Mouse (Mus musculus) MEL (cell line): ENCODE measurements around the gene Robo1.

Experiments used
- CHD2 ChIP-seq: IDR thresholded peaks from 2 replicates; pipeline ENCODE4 v1.6.1; 2011; ENCODE audit warnings: low read length, improper control_type of control experiment
- CTCF ChIP-seq, 3 experiments: IDR thresholded peaks in 2 of 3; conservative IDR thresholded peaks in 1 of 3; 2 replicates each; pipeline ENCODE4 v1.5.1; 2011 to 2012; ENCODE audit warnings: low read length in 3 of 3, low read depth in 2 of 3, mild to moderate bottlenecking in 2 of 3, improper control_type of control experiment in 1 of 3, inconsistent platforms in 1 of 3, mixed read lengths in 1 of 3, moderate library complexity in 1 of 3; ENCODE audit not compliant: control insufficient read depth in 1 of 3, insufficient read depth in 1 of 3, poor library complexity in 1 of 3, severe bottlenecking in 1 of 3
- POLR2A ChIP-seq, 2 experiments: IDR thresholded peaks; 2 replicates each; pipeline ENCODE4 v1.6.1; 2011 to 2012; ENCODE audit warnings: low read length in 2 of 2, mild to moderate bottlenecking in 2 of 2, control low read depth in 1 of 2, improper control_type of control experiment in 1 of 2, low read depth in 1 of 2, moderate library complexity in 1 of 2; ENCODE audit not compliant: control insufficient read depth in 1 of 2, insufficient read depth in 1 of 2, poor library complexity in 1 of 2

DNA sequence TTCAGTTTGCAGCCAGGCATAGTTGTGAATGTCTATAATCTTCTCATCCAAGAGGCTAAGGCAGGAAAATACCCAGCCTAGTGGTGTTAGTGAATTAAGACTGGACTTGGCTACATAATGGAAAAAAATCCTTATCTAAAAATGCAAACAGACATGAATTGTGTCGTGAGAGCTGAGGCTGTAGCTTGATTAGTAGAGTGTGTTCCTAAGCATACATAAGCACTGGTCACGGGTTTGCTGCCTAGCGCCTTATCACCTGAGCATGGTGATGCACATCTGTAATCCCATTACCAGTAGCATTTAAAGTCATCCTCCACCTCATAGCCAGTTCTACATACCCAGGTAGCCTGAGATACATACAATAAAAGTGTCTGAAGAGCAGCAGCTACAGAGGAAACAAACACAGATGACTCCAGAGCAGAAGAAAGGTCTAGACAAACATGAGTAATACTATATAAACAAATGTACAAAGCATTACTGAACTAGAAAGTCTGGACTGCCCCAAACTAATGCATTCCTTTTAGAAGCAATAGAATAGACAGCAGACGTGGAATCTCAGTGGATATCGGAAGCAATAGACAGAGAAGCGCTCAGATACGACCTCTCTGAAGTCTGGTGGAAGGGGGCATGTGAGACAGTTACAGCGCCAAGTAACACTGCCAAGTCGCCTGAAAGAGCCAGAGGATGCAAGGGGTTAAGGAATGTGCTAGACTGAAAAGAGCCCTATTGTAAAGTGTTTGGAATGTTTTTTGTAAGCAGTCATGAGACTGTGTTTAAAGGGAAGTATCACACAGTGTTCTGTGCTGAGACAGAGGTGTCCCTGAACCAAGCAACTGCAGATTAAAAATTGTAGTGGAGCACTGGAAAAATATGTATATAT lies 333.1 kb downstream of the Robo1 start:
- TF ChIP-seq POLR2A (IDR thresholded peaks at IDR 0.05; ENCODE audit: control insufficient read depth in 1 of 2, insufficient read depth in 1 of 2, low read depth in 1 of 2, low read length in 2 of 2, poor library complexity in 1 of 2) (no peak), CHD2 (no peak), CTCF (IDR thresholded peaks at IDR 0.05 in 2 of 3, conservative IDR thresholded peaks at IDR 0.05 in 1 of 3; ENCODE audit: control insufficient read depth in 1 of 3, insufficient read depth in 1 of 3, low read depth in 2 of 3, low read length in 3 of 3, poor library complexity in 1 of 3, severe bottlenecking in 1 of 3) (no peak)
